Mouse (Mus musculus): ENCODE measurements around the gene Ssc4d. TPM values are rescaled to one million over a fixed set of nuclear protein-coding genes. Genes with fewer than 3 reads are reported as not detected.

Ssc4d gene
- polyA plus RNA-seq, 1 experiment from 2014 or later: 0.68 TPM

- no peak overlapping the region for H3K4me2 ChIP-seq (ENCODE audit: low read length)
- no peak overlapping the region; a peak in 1 of 4 replicates for H3K27ac ChIP-seq (replicated peaks in 1 of 2; ENCODE audit: control insufficient read depth in 1 of 2, insufficient read depth in 1 of 2, low read depth in 2 of 2, low read length in 2 of 2)
- no peak for ATAC-seq (ENCODE audit: insufficient number of reproducible peaks, insufficient read depth, low FRiP score, low read depth)
- no peaks in the 10 kb centered on the region for H3K9me3 ChIP-seq (ENCODE audit: control insufficient read depth, low read length)
- peaks cover 32% of the 10 kb centered on the region for H3K36me3 ChIP-seq (ENCODE audit: control insufficient read depth, insufficient read depth, low read length)
- peaks cover 0 to 8% of the 10 kb centered on the region in 2 experiments; a peak in 1 of 4 replicates for H3K4me1 ChIP-seq (ENCODE audit: control insufficient read depth in 2 of 2, insufficient read depth in 2 of 2, low read length in 2 of 2)
- no peaks in the 10 kb centered on the region for H3K27me3 ChIP-seq (ENCODE audit: control insufficient read depth, insufficient read depth, low read length)
- WGBS: 60% methylated on average over 8 of the region's 8 CpGs
- peak overlapping the region in 1 of 2 experiments; percentile 81; a peak in 2 of 4 replicates for H3K4me3 ChIP-seq (ENCODE audit: control insufficient read depth in 1 of 2, insufficient read depth in 1 of 2, low read depth in 1 of 2, low read length in 2 of 2)
- H3K9ac ChIP-seq (ENCODE audit: low read length): no peak overlapping the region
Observed at GRCm38 (mm10) chr5:135994335-135994724, 20.0 kb upstream of the Ssc4d start.

GRCm38 (mm10) chr5:135993381-135993965 lies 19.1 kb upstream of the Ssc4d start:
- Histone ChIP-seq H3K9ac (ENCODE audit: low read length) (no peak overlapping the region), H3K4me3 (ENCODE audit: control insufficient read depth in 1 of 2, insufficient read depth in 1 of 2, low read depth in 1 of 2, low read length in 2 of 2) (no peak overlapping the region), H3K27ac (replicated peaks in 1 of 2; ENCODE audit: control insufficient read depth in 1 of 2, insufficient read depth in 1 of 2, low read depth in 2 of 2, low read length in 2 of 2) (no peak overlapping the region), H3K36me3 (ENCODE audit: control insufficient read depth, insufficient read depth, low read length) (peaks cover 24% of the 10 kb centered on the region), H3K4me2 (ENCODE audit: low read length) (no peak overlapping the region), H3K27me3 (ENCODE audit: control insufficient read depth, insufficient read depth, low read length) (no peaks in the 10 kb centered on the region), H3K9me3 (ENCODE audit: control insufficient read depth, low read length) (no peaks in the 10 kb centered on the region), H3K4me1 (ENCODE audit: control insufficient read depth in 2 of 2, insufficient read depth in 2 of 2, low read length in 2 of 2) (peaks cover 0 to 8% of the 10 kb centered on the region in 2 experiments; a peak in 1 of 4 replicates)
- ATAC-seq (ENCODE audit: insufficient number of reproducible peaks, insufficient read depth, low FRiP score, low read depth): no peak
- WGBS: 43% methylated on average over 5 of the region's 5 CpGs

- no peak for ATAC-seq (ENCODE audit: insufficient number of reproducible peaks, insufficient read depth, low FRiP score, low read depth)
Observed at GRCm38 (mm10) chr5:135990601-135991000, 16.3 kb upstream of the Ssc4d start.

GRCm38 (mm10) chr5:135987248-135987647 lies 12.9 kb upstream of the Ssc4d start:
- no peak overlapping the region for H3K9ac ChIP-seq (ENCODE audit: low read length)
- H3K27me3 ChIP-seq (ENCODE audit: control insufficient read depth, insufficient read depth, low read length): no peaks in the 10 kb centered on the region
- no peaks in the 10 kb centered on the region for H3K36me3 ChIP-seq (ENCODE audit: control insufficient read depth, insufficient read depth, low read length)
- no peaks in the 10 kb centered on the region for H3K9me3 ChIP-seq (ENCODE audit: control insufficient read depth, low read length)
- H3K4me3 ChIP-seq (ENCODE audit: control insufficient read depth in 1 of 2, insufficient read depth in 1 of 2, low read depth in 1 of 2, low read length in 2 of 2): no peak overlapping the region
- no peaks in the 10 kb centered on the region for H3K4me1 ChIP-seq (ENCODE audit: control insufficient read depth in 2 of 2, insufficient read depth in 2 of 2, low read length in 2 of 2)
- no peak overlapping the region for H3K4me2 ChIP-seq (ENCODE audit: low read length)
- no peak overlapping the region for H3K27ac ChIP-seq (replicated peaks in 1 of 2; ENCODE audit: control insufficient read depth in 1 of 2, insufficient read depth in 1 of 2, low read depth in 2 of 2, low read length in 2 of 2)
- WGBS: 43% methylated on average over 11 of the region's 11 CpGs
- ATAC-seq (ENCODE audit: insufficient number of reproducible peaks, insufficient read depth, low FRiP score, low read depth): no peak

More at GRCm38 (mm10) chr5:135990601-135991000, 16.3 kb upstream of the Ssc4d start:
- no peak overlapping the region for H3K4me3 ChIP-seq (ENCODE audit: control insufficient read depth in 1 of 2, insufficient read depth in 1 of 2, low read depth in 1 of 2, low read length in 2 of 2)
- no peaks in the 10 kb centered on the region for H3K36me3 ChIP-seq (ENCODE audit: control insufficient read depth, insufficient read depth, low read length)
- no peak overlapping the region for H3K4me2 ChIP-seq (ENCODE audit: low read length)
- H3K27me3 ChIP-seq (ENCODE audit: control insufficient read depth, insufficient read depth, low read length): no peaks in the 10 kb centered on the region
- H3K27ac ChIP-seq (replicated peaks in 1 of 2; ENCODE audit: control insufficient read depth in 1 of 2, insufficient read depth in 1 of 2, low read depth in 2 of 2, low read length in 2 of 2): no peak overlapping the region
- H3K4me1 ChIP-seq (ENCODE audit: control insufficient read depth in 2 of 2, insufficient read depth in 2 of 2, low read length in 2 of 2): peaks cover 0 to 5% of the 10 kb centered on the region in 2 experiments; a peak in 1 of 4 replicates
- WGBS: 71% methylated on average over 5 of the region's 5 CpGs
- no peaks in the 10 kb centered on the region for H3K9me3 ChIP-seq (ENCODE audit: control insufficient read depth, low read length)
- H3K9ac ChIP-seq (ENCODE audit: low read length): no peak overlapping the region

- Histone ChIP-seq H3K36me3 (ENCODE audit: control insufficient read depth, insufficient read depth, low read length) (no peaks in the 10 kb centered on the region), H3K9me3 (ENCODE audit: control insufficient read depth, low read length) (no peaks in the 10 kb centered on the region), H3K4me3 (ENCODE audit: control insufficient read depth in 1 of 2, insufficient read depth in 1 of 2, low read depth in 1 of 2, low read length in 2 of 2) (no peak overlapping the region), H3K27ac (replicated peaks in 1 of 2; ENCODE audit: control insufficient read depth in 1 of 2, insufficient read depth in 1 of 2, low read depth in 2 of 2, low read length in 2 of 2) (no peak overlapping the region), H3K27me3 (ENCODE audit: control insufficient read depth, insufficient read depth, low read length) (no peaks in the 10 kb centered on the region), H3K9ac (ENCODE audit: low read length) (no peak overlapping the region), H3K4me2 (ENCODE audit: low read length) (no peak overlapping the region), H3K4me1 (ENCODE audit: control insufficient read depth in 2 of 2, insufficient read depth in 2 of 2, low read length in 2 of 2) (no peaks in the 10 kb centered on the region)
- no peak for ATAC-seq (ENCODE audit: insufficient number of reproducible peaks, insufficient read depth, low FRiP score, low read depth)
- WGBS: 68% methylated on average over 6 of the region's 6 CpGs
Observed at GRCm38 (mm10) chr5:135984546-135985044, 10.3 kb upstream of the Ssc4d start.

- no peaks in the 10 kb centered on the region for H3K4me1 ChIP-seq (ENCODE audit: control insufficient read depth in 2 of 2, insufficient read depth in 2 of 2, low read length in 2 of 2)
- H3K9ac ChIP-seq (ENCODE audit: low read length): no peak overlapping the region
- H3K4me2 ChIP-seq (ENCODE audit: low read length): no peak overlapping the region
- peak; percentile 55; the same call in 1 of the 2 replicates for ATAC-seq (ENCODE audit: insufficient number of reproducible peaks, insufficient read depth, low FRiP score, low read depth)
- no peak overlapping the region for H3K4me3 ChIP-seq (ENCODE audit: control insufficient read depth in 1 of 2, insufficient read depth in 1 of 2, low read depth in 1 of 2, low read length in 2 of 2)
- no peaks in the 10 kb centered on the region for H3K27me3 ChIP-seq (ENCODE audit: control insufficient read depth, insufficient read depth, low read length)
- no peaks in the 10 kb centered on the region for H3K9me3 ChIP-seq (ENCODE audit: control insufficient read depth, low read length)
- no peaks in the 10 kb centered on the region for H3K36me3 ChIP-seq (ENCODE audit: control insufficient read depth, insufficient read depth, low read length)
- WGBS: 40% methylated on average over 6 of the region's 6 CpGs
- no peak overlapping the region for H3K27ac ChIP-seq (replicated peaks in 1 of 2; ENCODE audit: control insufficient read depth in 1 of 2, insufficient read depth in 1 of 2, low read depth in 2 of 2, low read length in 2 of 2)
Observed at GRCm38 (mm10) chr5:135982398-135982797, 8.1 kb upstream of the Ssc4d start.

- Histone ChIP-seq H3K4me2 (ENCODE audit: low read length) (no peak within 1 kb of the TSS), H3K27ac (replicated peaks in 1 of 2; ENCODE audit: control insufficient read depth in 1 of 2, insufficient read depth in 1 of 2, low read depth in 2 of 2, low read length in 2 of 2) (no peak within 1 kb of the TSS), H3K9me3 (ENCODE audit: control insufficient read depth, low read length) (no peaks in the 10 kb centered on the region), H3K27me3 (ENCODE audit: control insufficient read depth, insufficient read depth, low read length) (no peaks in the 10 kb centered on the region), H3K9ac (ENCODE audit: low read length) (no peak within 1 kb of the TSS), H3K4me1 (ENCODE audit: control insufficient read depth in 2 of 2, insufficient read depth in 2 of 2, low read length in 2 of 2) (no peaks in the 10 kb centered on the region), H3K36me3 (ENCODE audit: control insufficient read depth, insufficient read depth, low read length) (no peaks in the 10 kb centered on the region), H3K4me3 (ENCODE audit: control insufficient read depth in 1 of 2, insufficient read depth in 1 of 2, low read depth in 1 of 2, low read length in 2 of 2) (no peak within 1 kb of the TSS)
- 63% methylated on average over 8 of the region's 8 CpGs for WGBS
- no peak for ATAC-seq (ENCODE audit: insufficient number of reproducible peaks, insufficient read depth, low FRiP score, low read depth)
Observed at GRCm38 (mm10) chr5:135979904-135980303, 5.6 kb upstream of the Ssc4d start, which contains the start of gene Zp3. Gene Zp3, plus strand, starts transcription at chr5:135980099.

- no peaks in the 10 kb centered on the region for H3K9me3 ChIP-seq (ENCODE audit: control insufficient read depth, low read length)
- no peak overlapping the region for H3K4me2 ChIP-seq (ENCODE audit: low read length)
- WGBS: 78% methylated on average over 5 of the region's 5 CpGs
- H3K36me3 ChIP-seq (ENCODE audit: control insufficient read depth, insufficient read depth, low read length): no peaks in the 10 kb centered on the region
- H3K27ac ChIP-seq (replicated peaks in 1 of 2; ENCODE audit: control insufficient read depth in 1 of 2, insufficient read depth in 1 of 2, low read depth in 2 of 2, low read length in 2 of 2): no peak overlapping the region
- no peak for ATAC-seq (ENCODE audit: insufficient number of reproducible peaks, insufficient read depth, low FRiP score, low read depth)
- no peaks in the 10 kb centered on the region for H3K27me3 ChIP-seq (ENCODE audit: control insufficient read depth, insufficient read depth, low read length)
- H3K4me3 ChIP-seq (ENCODE audit: control insufficient read depth in 1 of 2, insufficient read depth in 1 of 2, low read depth in 1 of 2, low read length in 2 of 2): no peak overlapping the region
- H3K4me1 ChIP-seq (ENCODE audit: control insufficient read depth in 2 of 2, insufficient read depth in 2 of 2, low read length in 2 of 2): no peaks in the 10 kb centered on the region
- no peak overlapping the region for H3K9ac ChIP-seq (ENCODE audit: low read length)
Observed at GRCm38 (mm10) chr5:135979381-135979780, 5.0 kb upstream of the Ssc4d start.
